Mouse (Mus musculus): ENCODE results near the gene Sar1a.

The Sar1a gene

DNA sequence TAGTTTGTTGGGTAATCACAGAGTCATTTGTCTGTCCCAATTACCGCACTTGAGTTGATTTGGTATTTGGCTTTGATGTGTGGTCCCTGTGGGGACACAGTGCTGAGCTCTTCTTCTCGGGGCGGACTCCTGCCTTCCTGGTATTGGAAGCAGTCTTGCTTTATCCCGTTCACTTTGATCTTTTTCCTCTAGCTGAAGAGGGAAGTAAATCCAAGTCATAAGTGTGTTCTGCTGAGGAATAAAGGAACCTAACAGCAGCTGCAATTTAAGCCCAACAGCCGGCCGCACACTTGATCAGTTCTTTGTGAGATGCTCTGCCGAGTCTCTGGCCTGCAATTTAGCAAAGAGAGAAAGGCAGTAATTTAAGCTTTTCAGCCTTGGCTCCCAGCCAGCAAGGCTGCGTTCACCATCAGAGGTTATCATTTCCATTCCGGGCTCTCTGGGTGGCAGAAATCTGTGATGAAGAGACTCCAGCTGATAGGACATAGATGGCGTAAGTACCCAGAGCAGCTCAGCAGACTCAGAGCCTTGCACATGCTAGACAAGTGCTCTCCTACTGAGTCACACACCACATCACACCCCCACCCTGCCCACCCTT lies 17.6 kb upstream of the Sar1a start:
- Histone ChIP-seq H3K36me3 (ENCODE audit: control insufficient read depth, insufficient read depth, low read length, poor library complexity, severe bottlenecking) (no peaks in the 10 kb centered on the region), H3K27me3 (ENCODE audit: control insufficient read depth, insufficient read depth, low read length, poor library complexity, severe bottlenecking) (no peaks in the 10 kb centered on the region)
- no peak for DNase-seq (ENCODE audit: low read depth, low spot score)

DNA sequence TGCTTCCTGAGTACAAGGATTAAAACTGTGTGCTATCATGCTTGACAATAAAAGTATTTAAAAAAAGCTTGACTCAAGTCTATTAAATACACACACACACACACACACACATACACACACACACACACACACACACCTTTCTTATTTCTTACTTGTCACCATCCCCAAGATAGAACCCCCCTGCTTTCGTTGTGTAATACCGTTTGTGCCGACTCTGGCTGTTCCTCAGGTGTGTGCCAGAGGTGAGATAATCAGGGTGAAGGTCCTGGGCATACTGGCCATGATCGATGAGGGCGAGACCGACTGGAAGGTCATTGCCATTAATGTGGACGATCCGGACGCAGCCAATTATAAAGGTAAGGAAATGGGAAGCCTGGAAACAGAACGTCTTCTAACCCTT lies 15.0 kb upstream of the Sar1a start:
- Histone ChIP-seq H3K27me3 (ENCODE audit: control insufficient read depth, insufficient read depth, low read length, poor library complexity, severe bottlenecking) (no peaks in the 10 kb centered on the region), H3K36me3 (ENCODE audit: control insufficient read depth, insufficient read depth, low read length, poor library complexity, severe bottlenecking) (no peaks in the 10 kb centered on the region; the same call in 1 of the 2 replicates)
- DNase-seq (ENCODE audit: low read depth, low spot score) = no peak

DNA sequence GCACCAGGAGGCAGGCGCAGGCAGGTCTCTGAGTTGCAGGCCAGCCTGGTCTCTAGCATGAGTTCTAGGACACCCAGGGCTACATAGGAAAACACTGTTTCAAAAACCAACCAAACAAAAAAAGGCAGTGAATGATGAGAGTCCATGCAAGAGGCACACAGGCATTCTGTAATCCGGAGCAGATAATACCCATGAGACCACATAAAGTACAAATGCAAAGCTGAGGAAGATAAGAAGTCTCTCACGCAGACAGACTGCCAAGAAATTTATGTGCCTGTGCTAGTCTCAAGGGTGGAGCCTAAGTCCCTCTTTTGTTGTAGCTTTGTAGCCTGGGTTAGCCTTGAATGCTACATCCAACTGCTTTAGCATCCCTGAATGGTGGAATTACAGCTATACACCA lies 14.4 kb upstream of the Sar1a start:
- no peaks in the 10 kb centered on the region for H3K27me3 ChIP-seq (ENCODE audit: control insufficient read depth, insufficient read depth, low read length, poor library complexity, severe bottlenecking)
- DNase-seq (ENCODE audit: low read depth, low spot score) = no peak
- H3K36me3 ChIP-seq (ENCODE audit: control insufficient read depth, insufficient read depth, low read length, poor library complexity, severe bottlenecking) = no peaks in the 10 kb centered on the region; the same call in 1 of the 2 replicates

DNA sequence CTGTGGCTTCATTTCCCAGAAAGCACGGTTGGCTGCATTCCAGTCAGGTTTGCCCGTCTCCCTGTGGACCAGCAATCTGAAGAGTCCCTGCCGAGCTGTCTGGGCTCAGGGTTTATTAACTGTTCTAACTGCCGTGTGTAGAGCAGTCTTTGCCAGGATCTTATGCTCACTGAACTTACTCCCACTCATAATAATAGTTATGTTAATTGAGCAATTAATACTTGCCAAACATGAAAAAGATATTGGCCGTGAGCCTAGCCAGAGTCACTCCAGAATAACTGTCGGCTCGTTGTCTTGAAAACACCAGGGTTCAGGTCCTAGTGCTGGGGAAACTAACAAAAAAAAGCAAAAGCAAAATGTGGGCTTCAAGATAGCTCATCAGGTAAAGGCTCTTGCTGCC lies 10.8 kb upstream of the Sar1a start:
- Histone ChIP-seq H3K36me3 (ENCODE audit: control insufficient read depth, insufficient read depth, low read length, poor library complexity, severe bottlenecking) (no peaks in the 10 kb centered on the region; the same call in 1 of the 2 replicates), H3K27me3 (ENCODE audit: control insufficient read depth, insufficient read depth, low read length, poor library complexity, severe bottlenecking) (no peaks in the 10 kb centered on the region)
- DNase-seq (ENCODE audit: low read depth, low spot score) = no peak

DNA sequence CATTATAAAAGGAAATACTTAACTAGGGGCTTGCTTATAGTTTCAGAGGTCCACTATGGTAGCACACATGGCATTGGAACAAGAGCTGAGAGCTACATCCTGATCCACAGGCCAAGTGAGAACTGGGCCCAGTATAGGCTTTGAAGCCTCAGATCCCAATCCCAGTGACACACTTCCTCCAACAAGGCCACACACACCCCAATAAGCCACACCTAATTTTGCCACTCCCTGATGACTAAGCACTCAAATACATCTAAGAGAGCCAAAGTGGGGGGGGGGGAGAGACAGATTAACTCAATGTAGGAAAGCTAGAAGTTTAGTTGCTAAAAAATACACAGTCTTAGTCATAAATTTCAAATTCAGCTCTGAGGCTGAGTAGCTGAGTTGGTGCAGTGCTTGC lies 10.2 kb upstream of the Sar1a start:
- DNase-seq (ENCODE audit: low read depth, low spot score) = no peak
- Histone ChIP-seq H3K27me3 (ENCODE audit: control insufficient read depth, insufficient read depth, low read length, poor library complexity, severe bottlenecking) (no peaks in the 10 kb centered on the region), H3K36me3 (ENCODE audit: control insufficient read depth, insufficient read depth, low read length, poor library complexity, severe bottlenecking) (no peaks in the 10 kb centered on the region; the same call in 1 of the 2 replicates)

DNA sequence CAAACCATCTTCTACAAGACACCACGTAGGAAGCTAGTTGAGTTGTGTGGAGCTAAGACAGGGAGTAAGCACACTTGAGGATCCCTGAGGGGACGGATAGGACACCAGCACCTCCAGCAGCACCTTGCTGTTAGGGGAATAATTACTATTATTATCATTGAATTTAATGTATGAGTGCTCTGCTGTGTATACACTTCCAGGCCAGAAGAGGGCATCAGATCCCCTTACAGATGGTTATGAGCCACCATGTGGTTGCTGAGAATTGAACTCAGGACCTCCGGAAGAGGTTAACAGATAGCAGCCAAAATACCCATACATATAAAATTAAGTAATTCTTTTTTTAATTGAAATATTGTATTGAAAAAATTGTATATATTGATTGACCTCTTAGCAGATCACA lies 9.3 kb upstream of the Sar1a start:
- no peaks in the 10 kb centered on the region; the same call in 1 of the 2 replicates for H3K36me3 ChIP-seq (ENCODE audit: control insufficient read depth, insufficient read depth, low read length, poor library complexity, severe bottlenecking)
- peak; percentile 32 for DNase-seq (ENCODE audit: low read depth, low spot score)
- H3K27me3 ChIP-seq (ENCODE audit: control insufficient read depth, insufficient read depth, low read length, poor library complexity, severe bottlenecking) = no peaks in the 10 kb centered on the region

DNA sequence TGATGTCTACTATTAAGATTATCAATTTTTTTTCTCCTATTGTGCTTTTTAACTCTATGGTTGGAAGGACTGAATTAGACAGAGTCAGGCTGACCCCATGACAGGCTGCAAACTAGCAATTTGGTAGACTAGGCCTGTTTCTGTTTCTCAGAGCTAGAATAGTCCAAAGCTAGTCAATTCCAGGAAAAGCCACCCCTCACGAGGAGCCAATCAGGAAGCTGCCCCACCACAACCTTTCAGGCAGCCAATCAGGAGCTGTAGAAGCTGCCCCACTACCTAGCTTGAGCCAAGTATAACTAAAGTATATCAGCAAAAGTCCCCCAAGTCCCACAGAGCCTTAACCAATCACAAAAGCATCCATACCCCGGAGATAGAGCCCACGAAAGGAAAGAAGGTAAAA lies 4.2 kb upstream of the Sar1a start:
- no peak for DNase-seq (ENCODE audit: low read depth, low spot score)
- no peaks in the 10 kb centered on the region for H3K36me3 ChIP-seq (ENCODE audit: control insufficient read depth, insufficient read depth, low read length, poor library complexity, severe bottlenecking)

DNA sequence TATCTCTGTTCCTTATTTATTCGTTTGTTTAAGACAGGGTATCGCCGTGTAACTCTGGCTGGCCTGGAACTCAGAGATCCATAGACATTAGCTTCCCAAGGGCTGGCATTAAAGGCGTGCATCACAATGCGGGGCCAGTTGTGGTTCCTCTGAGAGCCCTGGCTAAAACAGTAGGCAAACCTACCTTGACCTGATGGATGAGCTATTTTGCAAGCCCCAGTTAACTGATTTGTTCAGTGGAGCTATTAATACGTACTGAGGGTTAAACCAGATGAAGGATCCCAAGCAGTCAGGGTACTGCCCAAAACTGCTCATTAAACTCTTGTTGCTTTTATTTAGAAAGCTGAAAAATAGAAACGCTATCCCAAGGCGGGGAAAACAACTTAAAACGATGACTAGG lies 554 bp upstream of the Sar1a start:
- H3K36me3 ChIP-seq (ENCODE audit: control insufficient read depth, insufficient read depth, low read length, poor library complexity, severe bottlenecking) = peaks cover 6% of the 10 kb centered on the region; the same call in 1 of the 2 replicates
- DNase-seq (ENCODE audit: low read depth, low spot score) = no peak
- no peaks in the 10 kb centered on the region for H3K27me3 ChIP-seq (ENCODE audit: control insufficient read depth, insufficient read depth, low read length, poor library complexity, severe bottlenecking)

More for the DNA sequence above, 4.2 kb upstream of the Sar1a start:
- no peaks in the 10 kb centered on the region for H3K27me3 ChIP-seq (ENCODE audit: control insufficient read depth, insufficient read depth, low read length, poor library complexity, severe bottlenecking)

DNA sequence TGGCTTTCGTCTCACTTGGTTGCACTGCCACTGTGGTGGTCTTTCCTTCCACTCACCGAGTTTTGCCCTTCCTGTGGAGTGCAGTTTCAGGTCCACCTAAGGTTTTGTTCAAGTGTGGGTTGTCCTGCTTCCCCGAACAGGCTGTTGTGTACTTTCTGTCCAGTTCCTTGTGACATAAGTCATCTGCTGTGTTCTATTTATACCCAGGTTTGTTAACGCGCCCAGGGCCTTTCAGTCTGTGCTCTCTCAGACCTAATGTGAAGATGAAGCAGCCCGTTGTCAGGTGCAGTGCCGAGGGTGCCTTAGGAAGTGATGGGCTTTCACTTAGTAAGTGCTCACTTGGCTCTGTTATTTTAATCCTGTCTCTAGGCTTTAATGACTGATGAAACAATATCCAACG lies 9.3 kb downstream of the Sar1a start:
- DNase-seq (ENCODE audit: low read depth, low spot score) = no peak
- Histone ChIP-seq H3K27me3 (ENCODE audit: control insufficient read depth, insufficient read depth, low read length, poor library complexity, severe bottlenecking) (no peaks in the 10 kb centered on the region), H3K36me3 (ENCODE audit: control insufficient read depth, insufficient read depth, low read length, poor library complexity, severe bottlenecking) (peaks cover 21% of the 10 kb centered on the region)

DNA sequence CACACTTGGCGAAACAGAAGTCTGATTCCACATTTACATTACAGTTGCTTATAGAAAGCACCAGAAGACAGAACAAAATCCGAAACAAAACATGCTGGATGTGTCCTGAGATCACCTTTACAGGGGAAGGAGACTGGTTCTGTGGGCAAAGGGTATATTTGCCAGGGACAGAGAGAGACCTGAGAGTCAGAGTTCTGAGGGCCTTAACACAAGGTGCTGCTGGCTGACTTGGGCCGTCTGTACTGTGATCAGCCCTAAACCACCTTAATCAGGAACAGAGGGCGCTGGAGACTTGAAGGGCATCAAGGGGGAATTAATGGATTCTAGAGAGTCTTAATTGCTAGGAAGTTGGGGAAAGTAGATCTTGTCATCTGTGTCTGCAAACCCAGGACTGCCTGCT lies 13.5 kb downstream of the Sar1a start:
- H3K36me3 ChIP-seq (ENCODE audit: control insufficient read depth, insufficient read depth, low read length, poor library complexity, severe bottlenecking) = peaks cover 16% of the 10 kb centered on the region
- no peak for DNase-seq (ENCODE audit: low read depth, low spot score)
- no peaks in the 10 kb centered on the region for H3K27me3 ChIP-seq (ENCODE audit: control insufficient read depth, insufficient read depth, low read length, poor library complexity, severe bottlenecking)

DNA sequence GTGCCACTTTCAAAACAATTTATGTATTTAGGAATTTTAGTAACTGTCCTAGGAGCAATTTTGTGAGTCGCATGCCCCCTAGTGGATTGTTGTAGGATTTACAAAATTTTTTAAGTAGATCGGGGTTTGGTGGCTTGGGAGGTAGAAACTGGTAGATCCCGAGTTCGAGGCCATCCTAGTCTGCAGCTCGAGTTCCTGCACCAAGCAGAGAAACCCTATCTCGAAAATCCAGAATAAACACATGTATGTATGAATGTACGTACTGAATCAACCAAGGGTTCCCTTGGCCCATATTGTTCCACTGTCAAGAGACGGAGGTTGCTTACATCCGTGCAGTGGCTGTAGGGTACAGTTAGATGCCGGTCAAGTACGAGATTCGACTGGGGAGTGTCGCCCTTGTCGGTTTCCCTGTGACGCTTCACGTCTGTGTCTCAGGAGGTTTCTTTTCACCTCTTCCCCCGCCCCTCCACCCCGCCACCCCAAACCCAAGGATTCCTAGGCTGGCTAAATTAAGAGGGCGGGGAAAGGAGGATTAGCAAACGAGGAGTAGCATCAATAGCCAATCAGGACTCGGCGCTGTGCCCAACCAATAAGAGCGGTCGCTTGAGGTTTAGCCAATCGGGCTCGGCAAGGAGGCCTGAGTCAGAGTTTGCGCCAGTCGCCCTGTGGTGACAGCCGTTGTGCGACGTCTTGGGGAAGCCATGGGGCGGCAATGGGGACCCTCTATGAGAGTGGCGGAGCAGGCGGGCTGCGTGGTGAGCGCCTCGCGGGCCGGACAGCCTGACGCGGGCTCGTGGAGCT lies 15.0 kb downstream of the Sar1a start, which contains the start of gene Tysnd1:
Gene Tysnd1, plus strand, starts transcription at position 645 of the 801 bp plus-strand sequence.
- DNase-seq (ENCODE audit: low read depth, low spot score) = peak; percentile 95
- no peaks in the 10 kb centered on the region for H3K27me3 ChIP-seq (ENCODE audit: control insufficient read depth, insufficient read depth, low read length, poor library complexity, severe bottlenecking)
- peaks cover 18% of the 10 kb centered on the region for H3K36me3 ChIP-seq (ENCODE audit: control insufficient read depth, insufficient read depth, low read length, poor library complexity, severe bottlenecking)

DNA sequence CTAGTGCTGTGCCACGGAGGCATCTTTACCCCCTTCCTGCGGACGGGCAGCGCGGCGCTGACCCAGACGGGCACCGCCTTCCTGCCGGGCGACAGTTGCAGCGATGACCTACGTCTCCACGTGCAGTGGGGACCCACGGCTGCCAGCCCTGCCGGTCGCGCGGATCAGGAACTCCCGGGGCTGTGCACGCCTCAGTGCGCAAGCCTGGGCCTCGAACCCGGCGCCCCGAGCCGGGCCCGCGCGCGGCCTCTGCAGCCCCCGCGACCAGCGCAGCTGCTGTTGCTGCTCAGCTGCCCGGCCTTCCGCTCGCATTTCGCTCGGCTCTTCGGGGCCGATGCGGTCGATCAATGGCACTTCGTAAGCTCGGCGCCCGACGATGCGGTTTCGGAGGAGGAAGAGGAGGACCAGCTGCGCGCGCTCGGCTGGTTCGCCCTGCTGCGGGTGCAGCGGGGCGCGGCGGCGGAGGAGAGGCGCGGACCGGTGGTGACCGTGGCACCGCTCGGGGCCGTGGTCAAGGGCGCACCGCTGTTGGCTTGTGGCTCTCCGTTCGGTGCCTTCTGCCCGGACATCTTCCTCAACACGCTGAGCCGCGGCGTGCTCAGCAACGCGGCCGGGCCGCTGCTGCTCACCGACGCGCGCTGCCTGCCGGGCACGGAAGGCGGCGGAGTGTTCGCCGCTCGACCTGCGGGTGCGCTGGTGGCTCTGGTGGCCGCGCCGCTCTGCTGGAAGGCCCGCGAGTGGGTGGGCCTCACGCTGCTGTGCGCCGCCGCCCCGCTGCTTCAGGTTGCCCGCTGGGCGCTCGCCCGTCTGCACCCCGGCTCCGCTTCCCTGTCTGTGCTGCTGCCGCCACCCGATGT lies 15.8 kb downstream of the Sar1a start:
- peak; percentile 33 for DNase-seq (ENCODE audit: low read depth, low spot score)
- no peaks in the 10 kb centered on the region for H3K27me3 ChIP-seq (ENCODE audit: control insufficient read depth, insufficient read depth, low read length, poor library complexity, severe bottlenecking)
- peaks cover 12% of the 10 kb centered on the region for H3K36me3 ChIP-seq (ENCODE audit: control insufficient read depth, insufficient read depth, low read length, poor library complexity, severe bottlenecking)

DNA sequence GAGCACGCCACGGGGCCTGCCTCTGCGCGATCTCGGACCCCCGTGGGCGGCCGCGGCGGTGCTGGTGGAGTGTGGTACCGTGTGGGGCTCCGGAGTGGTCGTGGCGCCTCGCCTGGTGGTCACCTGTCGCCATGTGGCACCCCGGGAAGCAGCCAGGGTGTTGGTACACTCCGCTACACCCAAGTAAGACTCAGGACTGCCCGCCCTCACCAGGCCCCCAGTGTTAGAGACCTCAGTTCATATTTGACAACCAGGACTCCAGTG lies 16.4 kb downstream of the Sar1a start:
- H3K27me3 ChIP-seq (ENCODE audit: control insufficient read depth, insufficient read depth, low read length, poor library complexity, severe bottlenecking) = no peaks in the 10 kb centered on the region
- no peak for DNase-seq (ENCODE audit: low read depth, low spot score)
- H3K36me3 ChIP-seq (ENCODE audit: control insufficient read depth, insufficient read depth, low read length, poor library complexity, severe bottlenecking) = peaks cover 8% of the 10 kb centered on the region

DNA sequence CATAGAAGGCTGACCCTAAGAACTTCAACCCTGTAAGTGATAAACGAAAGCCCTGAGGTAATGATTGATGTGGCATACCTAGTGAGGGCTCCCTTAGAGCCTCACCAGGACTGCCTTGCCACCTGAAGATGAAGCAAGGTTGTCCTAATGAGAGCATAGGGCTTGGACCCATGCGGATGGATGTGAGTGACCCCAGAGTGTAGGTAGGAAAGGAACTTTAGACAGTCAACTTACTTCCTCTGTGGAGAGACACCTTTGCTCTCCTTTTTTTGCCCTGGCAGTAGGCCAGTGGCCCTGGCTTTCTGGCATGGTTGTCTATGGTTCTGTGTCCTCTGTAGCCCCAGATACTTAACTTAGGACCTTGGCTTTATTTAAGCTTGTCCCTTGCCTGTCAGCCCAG lies 16.9 kb downstream of the Sar1a start:
- DNase-seq (ENCODE audit: low read depth, low spot score) = no peak
- H3K36me3 ChIP-seq (ENCODE audit: control insufficient read depth, insufficient read depth, low read length, poor library complexity, severe bottlenecking) = peaks cover 6% of the 10 kb centered on the region

DNA sequence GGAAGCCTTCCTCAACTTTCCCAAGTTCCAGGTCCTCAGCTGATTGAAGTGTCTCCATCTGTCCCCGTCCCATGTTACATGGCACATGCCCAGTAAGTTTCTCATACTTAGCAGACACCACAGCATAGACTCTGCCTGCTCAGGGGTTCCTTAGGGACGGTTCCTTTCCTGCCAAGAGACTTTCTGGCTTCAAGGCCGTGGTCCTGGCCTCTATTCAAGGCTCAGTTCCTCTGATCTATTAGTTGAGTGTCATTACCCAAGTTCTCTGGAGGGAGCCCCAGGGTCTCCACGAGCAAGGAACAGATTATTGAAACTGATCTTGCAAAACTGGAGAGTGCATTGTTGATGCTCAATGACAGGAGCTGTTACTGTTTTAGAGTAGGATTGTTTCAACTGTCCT lies 24.6 kb downstream of the Sar1a start:
- no peak for DNase-seq (ENCODE audit: low read depth, low spot score)
- H3K27me3 ChIP-seq (ENCODE audit: control insufficient read depth, insufficient read depth, low read length, poor library complexity, severe bottlenecking) = no peaks in the 10 kb centered on the region
- H3K36me3 ChIP-seq (ENCODE audit: control insufficient read depth, insufficient read depth, low read length, poor library complexity, severe bottlenecking) = 0 out of 2 replicates have a peak, but pooled peaks cover 2% of the 10 kb centered on the region

More for the DNA sequence above, 16.9 kb downstream of the Sar1a start:
- H3K27me3 ChIP-seq (ENCODE audit: control insufficient read depth, insufficient read depth, low read length, poor library complexity, severe bottlenecking) = no peaks in the 10 kb centered on the region

All from splenic B cell, adult 2 months (primary cell).